Mouse (Mus musculus) right cerebral cortex, postnatal 4 days (tissue): ENCODE measurements around the gene Slc18b1.
A peak's percentile ranks its signal among the peaks of the same experiment; 100 is the strongest.

Source experiments
- DNase-seq: peaks from one replicate; pipeline ENCODE4 v3.0.0-alpha.2; 2022

The Slc18b1 gene

GRCm38 (mm10) chr10:23811635-23812437 lies 15.1 kb downstream of the Slc18b1 start:
- DNase-seq, result peak; percentile 89

GRCm38 (mm10) chr10:23812438-23812759 lies 15.6 kb downstream of the Slc18b1 start:
- DNase-seq, result no peak

- no peak for DNase-seq
These were observed 16.3 kb downstream of the Slc18b1 start for GRCm38 (mm10) chr10:23812852-23813766.

DNA sequence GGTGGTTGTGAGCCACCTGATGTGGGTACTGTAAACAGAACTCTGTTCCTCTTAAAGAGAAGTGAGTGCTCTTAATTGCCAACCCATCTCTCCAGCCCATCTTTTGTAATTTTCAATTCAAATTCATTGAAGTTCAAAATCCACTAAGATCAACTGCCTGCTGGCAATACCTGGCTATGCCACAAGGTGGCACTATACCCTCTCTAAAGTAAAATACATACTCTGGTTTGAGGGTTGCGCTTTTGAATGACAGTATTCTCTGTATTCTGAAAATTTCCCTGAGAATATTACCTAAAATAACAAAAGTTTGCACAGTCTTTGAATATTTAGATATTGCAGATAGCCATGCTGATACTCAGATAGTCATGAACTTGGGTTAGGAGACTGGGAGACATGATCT lies 18.4 kb downstream of the Slc18b1 start:
- peak; percentile 95 for DNase-seq

DNA sequence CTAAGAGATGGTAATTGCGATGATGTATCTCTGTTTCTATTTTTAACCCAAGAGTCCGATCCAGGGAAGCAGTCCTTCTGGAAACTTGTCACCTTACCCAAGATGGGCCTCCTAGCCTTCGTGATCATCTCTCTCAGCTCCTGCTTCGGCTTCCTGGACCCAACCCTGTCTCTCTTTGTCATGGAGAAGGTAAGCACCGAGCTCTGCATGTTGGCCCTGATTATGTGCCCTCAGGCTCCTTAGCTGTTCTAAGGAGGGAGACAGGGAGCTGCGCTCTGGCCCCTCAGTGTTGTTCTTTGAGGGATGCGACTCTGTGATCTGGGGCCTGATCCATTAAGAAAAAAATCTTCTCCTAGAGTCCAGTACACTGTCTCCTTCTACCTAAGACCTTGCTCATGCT lies 19.5 kb downstream of the Slc18b1 start:
- DNase-seq, result no peak

GRCm38 (mm10) chr10:23826516-23826915 lies 29.7 kb downstream of the Slc18b1 start:
- DNase-seq, result no peak

GRCm38 (mm10) chr10:23836003-23836964 lies 39.5 kb downstream of the Slc18b1 start:
- DNase-seq, result no peak

DNA sequence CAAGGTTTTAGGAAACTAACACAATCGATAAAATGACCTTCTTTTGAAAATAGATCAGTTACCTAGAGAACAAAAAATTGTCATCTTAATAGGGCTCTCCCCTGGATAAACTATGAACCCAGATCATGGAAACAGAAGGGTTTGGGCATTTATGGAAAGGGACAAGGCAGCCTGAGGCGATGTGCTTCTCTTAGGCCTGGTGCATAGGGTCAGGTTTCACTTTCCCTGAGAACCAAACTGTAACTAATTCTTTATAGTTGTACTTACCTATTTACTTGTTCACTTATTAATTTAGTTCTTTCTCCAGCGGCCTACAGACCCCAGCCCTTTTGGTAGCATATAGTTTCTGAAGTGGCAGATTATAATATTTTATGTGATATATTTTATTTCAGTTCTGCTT lies 40.3 kb downstream of the Slc18b1 start:
- DNase-seq, result no peak

DNA sequence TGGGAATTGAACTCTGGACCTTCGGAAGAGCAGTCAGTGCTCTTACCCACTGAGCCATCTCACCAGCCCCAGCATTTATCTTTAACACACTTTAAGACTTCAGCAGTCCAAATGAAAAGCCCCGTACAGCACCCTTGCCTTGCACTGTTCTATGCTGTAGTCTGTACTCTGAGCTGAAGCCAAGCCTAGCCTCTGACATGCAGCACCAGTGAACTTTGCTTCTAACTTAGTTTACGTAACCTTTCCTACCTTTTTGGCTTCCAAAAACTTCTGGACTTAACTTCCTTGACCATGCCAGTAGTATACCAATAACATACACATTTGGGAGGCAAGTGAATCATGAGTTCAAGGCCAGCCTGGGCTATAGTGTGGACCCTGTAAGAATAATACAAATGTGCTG lies 42.1 kb downstream of the Slc18b1 start:
- no peak for DNase-seq

DNA sequence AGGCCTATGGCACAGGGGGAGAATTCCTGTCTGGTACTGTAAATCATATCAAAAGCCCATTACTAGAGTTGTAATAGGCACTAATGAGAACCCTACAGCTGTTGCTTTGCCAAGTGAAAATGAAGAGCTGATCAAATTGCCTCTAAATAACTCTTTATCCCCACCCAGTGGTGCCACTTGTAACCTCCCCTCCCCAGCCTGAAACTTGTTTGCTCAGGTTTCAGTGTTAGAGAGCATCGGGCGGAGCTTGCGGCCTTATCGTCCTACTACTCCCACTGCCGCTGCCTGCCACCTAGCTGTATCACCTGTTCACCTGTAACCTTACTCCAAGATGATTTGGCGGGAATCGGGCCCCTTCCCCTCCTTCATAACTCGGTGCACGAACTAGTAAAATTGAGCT lies 42.6 kb downstream of the Slc18b1 start:
- DNase-seq, result no peak

DNA sequence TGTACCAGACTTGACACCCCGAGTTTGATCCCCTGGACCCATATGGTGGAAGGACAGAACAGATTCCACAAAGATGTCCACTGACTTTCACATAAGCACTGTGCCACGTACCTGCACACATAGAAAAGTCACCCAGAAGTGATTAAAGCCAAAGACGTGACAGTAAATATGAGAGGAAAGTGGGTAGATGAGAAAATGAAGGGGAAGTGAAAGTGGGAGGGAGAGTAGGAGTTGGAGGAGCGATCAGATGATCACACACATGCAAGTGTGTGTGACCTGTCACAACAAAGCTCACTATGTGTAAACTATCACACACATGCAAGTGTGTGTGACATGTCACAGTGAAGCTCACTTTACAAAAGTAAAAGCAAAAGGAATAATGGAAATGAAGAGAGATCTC lies 43.7 kb downstream of the Slc18b1 start:
- DNase-seq, result no peak

- no peak for DNase-seq
These were observed 54.6 kb downstream of the Slc18b1 start, which contains the start of gene Vnn3 for GRCm38 (mm10) chr10:23851228-23851912. Vnn3 (plus strand) TSS chr10:23851462.

GRCm38 (mm10) chr10:23852096-23852495 lies 55.3 kb downstream of the Slc18b1 start:
- DNase-seq, result no peak

DNA sequence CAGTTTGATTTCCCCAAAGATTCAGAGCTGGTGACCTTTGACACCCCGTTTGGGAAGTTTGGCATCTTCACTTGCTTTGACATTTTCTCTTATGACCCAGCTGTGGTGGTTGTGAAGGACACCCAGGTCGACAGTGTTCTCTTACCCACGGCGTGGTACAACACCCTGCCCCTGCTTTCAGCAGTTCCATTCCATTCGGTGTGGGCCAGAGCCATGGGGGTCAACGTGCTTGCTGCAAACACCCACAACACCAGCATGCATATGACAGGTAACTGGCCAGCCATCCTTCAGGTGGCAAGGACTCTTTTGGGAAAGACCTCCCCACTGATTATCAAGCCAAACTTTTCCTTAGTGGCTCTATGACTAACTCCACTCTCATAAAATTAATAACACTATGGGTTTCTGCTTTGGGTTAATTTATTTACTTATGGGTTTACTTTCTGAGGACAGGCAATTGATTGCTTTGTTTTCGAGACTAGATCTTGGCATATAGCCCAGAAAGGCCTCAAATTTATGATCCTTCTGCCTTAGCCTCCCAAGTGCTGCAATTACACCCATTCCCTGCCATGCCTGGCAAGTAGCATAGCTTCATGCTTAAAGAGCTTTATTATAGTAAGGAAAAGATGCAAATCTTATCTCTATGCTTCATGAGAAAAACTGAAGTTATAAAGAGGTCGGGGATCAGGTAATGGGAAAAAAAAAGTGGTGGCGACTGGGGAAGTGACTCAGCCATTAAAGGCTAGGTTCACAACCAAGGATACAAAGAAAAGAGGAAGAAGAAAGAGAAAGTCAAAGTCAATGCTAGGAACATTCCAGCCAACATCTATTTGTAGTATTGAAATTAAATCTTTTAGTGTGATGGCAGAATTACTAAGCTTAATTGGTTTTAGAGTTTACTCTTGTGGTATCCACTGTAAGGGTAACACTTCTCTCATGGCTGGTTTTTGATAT lies 67.9 kb downstream of the Slc18b1 start:
- no peak for DNase-seq
